Mouse (Mus musculus) ES-E14 (cell line): ENCODE measurements around the gene Pou5f1.

ENCODE experiments used
- CHD2 ChIP-seq: IDR thresholded peaks from 2 replicates; pipeline ENCODE4 v1.6.1; 2014; ENCODE audit warnings: mild to moderate bottlenecking, low read depth, low read length, inconsistent platforms
- HCFC1 ChIP-seq: IDR thresholded peaks from 2 replicates; pipeline ENCODE4 v1.6.1; 2012; ENCODE audit warnings: low read length, inconsistent platforms, borderline replicate concordance; ENCODE audit not compliant: insufficient read depth
- MAFK ChIP-seq: IDR thresholded peaks from 2 replicates; pipeline ENCODE4 v1.6.1; 2014; ENCODE audit warnings: mild to moderate bottlenecking, low read depth, low read length, inconsistent platforms; ENCODE audit not compliant: insufficient read depth
- ZC3H11A ChIP-seq: IDR thresholded peaks from 2 replicates; pipeline ENCODE4 v1.6.1; 2012; ENCODE audit warnings: low read depth, mild to moderate bottlenecking, inconsistent platforms, low read length, borderline replicate concordance

GRCm38 (mm10) chr17:35526644-35527043, 20.8 kb downstream of the Pou5f1 start:
- no peak for TF ChIP-seq HCFC1
- no peak for TF ChIP-seq CHD2
- no peak for TF ChIP-seq ZC3H11A
- no peak for TF ChIP-seq MAFK
